Mouse (Mus musculus) retina, postnatal 1 day (tissue): Measurements from ENCODE around the gene Duoxa1.

Experiments
- DNase-seq: peaks from one replicate; pipeline ENCODE4 v3.0.0-alpha.2; 2012

Duoxa1 gene

GRCm38 (mm10) chr2:122327986-122328385 lies 14.5 kb upstream of the Duoxa1 start:
- DNase-seq, result no peak

- DNase-seq, result no peak
These were observed 11.8 kb upstream of the Duoxa1 start for GRCm38 (mm10) chr2:122325361-122325760.

- no peak for DNase-seq
These were observed 11.1 kb upstream of the Duoxa1 start for GRCm38 (mm10) chr2:122324586-122324985.

- no peak for DNase-seq
These were observed 10.4 kb upstream of the Duoxa1 start for GRCm38 (mm10) chr2:122323960-122324359.

GRCm38 (mm10) chr2:122317384-122317783 lies 3.9 kb upstream of the Duoxa1 start:
- DNase-seq, result no peak

- DNase-seq, result no peak
These were observed 1.8 kb upstream of the Duoxa1 start, which contains the start of gene Duox1 for GRCm38 (mm10) chr2:122315372-122315771. Gene Duox1, plus strand, starts transcription at chr2:122315672.

- DNase-seq, result peak; percentile 79
These were observed 660 bp downstream of the Duoxa1 start for GRCm38 (mm10) chr2:122312722-122313417.

- no peak for DNase-seq
These were observed 2.0 kb downstream of the Duoxa1 start for GRCm38 (mm10) chr2:122311561-122311960.

- no peak for DNase-seq
These were observed 3.9 kb downstream of the Duoxa1 start for GRCm38 (mm10) chr2:122309647-122310046.

GRCm38 (mm10) chr2:122306184-122306583 lies 7.3 kb downstream of the Duoxa1 start:
- DNase-seq, result peak; percentile 28

- DNase-seq, result no peak
These were observed 8.2 kb downstream of the Duoxa1 start for GRCm38 (mm10) chr2:122305097-122305892.

GRCm38 (mm10) chr2:122304544-122304943 lies 9.0 kb downstream of the Duoxa1 start:
- no peak for DNase-seq

GRCm38 (mm10) chr2:122302574-122303241 lies 10.8 kb downstream of the Duoxa1 start:
- DNase-seq, result peak; percentile 84

GRCm38 (mm10) chr2:122301921-122302573 lies 11.5 kb downstream of the Duoxa1 start:
- DNase-seq, result no peak

- peak; percentile 66 for DNase-seq
These were observed 12.2 kb downstream of the Duoxa1 start for GRCm38 (mm10) chr2:122301081-122301920.

- no peak for DNase-seq
These were observed 12.9 kb downstream of the Duoxa1 start for GRCm38 (mm10) chr2:122300656-122301020.

GRCm38 (mm10) chr2:122299911-122300655 lies 13.4 kb downstream of the Duoxa1 start:
- DNase-seq, result no peak

GRCm38 (mm10) chr2:122298596-122299490 lies 14.7 kb downstream of the Duoxa1 start, which contains the start of gene Duoxa2:
Gene Duoxa2, plus strand, starts transcription at chr2:122298900.
- DNase-seq, result peak; percentile 39

GRCm38 (mm10) chr2:122298096-122298499 lies 15.4 kb downstream of the Duoxa1 start, which contains the start of gene Duox2:
Gene Duox2, minus strand, starts transcription at chr2:122298449.
- DNase-seq, result peak; percentile 24
